Mouse (Mus musculus): ENCODE data around the gene Plscr1.

Plscr1 gene

GRCm38 (mm10) chr9:92301213-92301612 is 51.7 kb downstream of the Plscr1 start:
- no peak for DNase-seq (ENCODE audit: low read depth, low spot score)

GRCm38 (mm10) chr9:92305075-92305474 is 55.5 kb downstream of the Plscr1 start:
- no peak for DNase-seq (ENCODE audit: low read depth, low spot score)

- no peak for DNase-seq (ENCODE audit: low read depth, low spot score)
Observed at GRCm38 (mm10) chr9:92305620-92306220, 56.2 kb downstream of the Plscr1 start.

- DNase-seq (ENCODE audit: low read depth, low spot score): no peak
Observed at GRCm38 (mm10) chr9:92309077-92309476, 59.5 kb downstream of the Plscr1 start, which contains the start of gene 1700057G04Rik. 1700057G04Rik (plus strand) TSS chr9:92309377.

GRCm38 (mm10) chr9:92316791-92317190 is 67.2 kb downstream of the Plscr1 start:
- DNase-seq (ENCODE audit: low read depth, low spot score): no peak
